7 mouse cellular contexts compared by ENCODE assay signal in genomic region chr12:17175531-17175951, GRCm38 (mm10). TPM values are rescaled to one million over a fixed set of nuclear protein-coding genes. Genes with fewer than 3 reads are reported as not detected.
DNase-seq lines count a peak whose midpoint lies in the region; ATAC-seq and TF ChIP-seq lines count a peak whose summit lies in the region.

No protein-coding gene starts in this region.

- H3K4me1 ChIP-seq in liver, embryonic 12.5 days = 0 out of 2 replicates have a peak, but pooled peaks cover 10% of the 10 kb centered on the region
- H3K4me1 ChIP-seq in liver, postnatal 0 days (ENCODE audit: insufficient read depth) = no peaks in the 10 kb centered on the region
- H3K4me1 ChIP-seq in embryonic facial prominence, embryonic 10.5 days = peaks cover 18% of the 10 kb centered on the region
- peaks cover 6% of the 10 kb centered on the region; the same call in 1 of the 2 replicates for H3K4me1 ChIP-seq in hindbrain, embryonic 11.5 days (replicated peaks; ENCODE audit: control insufficient read depth, insufficient read depth, low read length)
- H3K4me1 ChIP-seq in midbrain, embryonic 15.5 days = peaks cover 16% of the 10 kb centered on the region

- no peak for ATAC-seq in liver, embryonic 12.5 days
- ATAC-seq in liver, postnatal 0 days = no peak
- no peak for ATAC-seq in hindbrain, embryonic 11.5 days (ENCODE audit: low FRiP score)
- peak; percentile 29; the same call in 1 of the 2 replicates for ATAC-seq in midbrain, embryonic 15.5 days (replicated peaks)

- TF ChIP-seq EP300 in liver, postnatal 0 days (IDR thresholded peaks at IDR 0.05; ENCODE audit: low read depth) = no peak

- 13% methylated on average over 25 of the region's 25 CpGs for WGBS in liver, embryonic 12.5 days (ENCODE audit: insufficient replicate concordance)
- 21% methylated on average over 22 of the region's 25 CpGs for WGBS in liver, postnatal 0 days (ENCODE audit: insufficient replicate concordance)
- 19% methylated on average over 25 of the region's 25 CpGs for WGBS in embryonic facial prominence, embryonic 10.5 days
- WGBS in hindbrain, embryonic 11.5 days = 16% methylated on average over 23 of the region's 25 CpGs
- WGBS in midbrain, embryonic 15.5 days = 24% methylated on average over 25 of the region's 25 CpGs

- no peak overlapping the region for H3K9ac ChIP-seq in liver, embryonic 12.5 days
- no peak overlapping the region for H3K9ac ChIP-seq in liver, postnatal 0 days (replicated peaks)
- H3K9ac ChIP-seq in hindbrain, embryonic 11.5 days (ENCODE audit: low read depth, low read length) = peak overlapping the region; percentile 65; the same call in 1 of the 2 replicates
- H3K9ac ChIP-seq in midbrain, embryonic 15.5 days = peak overlapping the region; percentile 60

- no peaks in the 10 kb centered on the region for H3K36me3 ChIP-seq in liver, embryonic 12.5 days
- H3K36me3 ChIP-seq in liver, postnatal 0 days (replicated peaks; ENCODE audit: insufficient read depth, low read length) = no peaks in the 10 kb centered on the region
- H3K36me3 ChIP-seq in embryonic facial prominence, embryonic 10.5 days (replicated peaks) = no peaks in the 10 kb centered on the region
- no peaks in the 10 kb centered on the region for H3K36me3 ChIP-seq in hindbrain, embryonic 11.5 days (ENCODE audit: control insufficient read depth, insufficient read depth, low read length)
- no peaks in the 10 kb centered on the region for H3K36me3 ChIP-seq in midbrain, embryonic 15.5 days (replicated peaks)

- no peak for TF ChIP-seq CTCF in liver, postnatal 0 days (IDR thresholded peaks at IDR 0.05; ENCODE audit: low read depth)

- H3K27me3 ChIP-seq in liver, embryonic 12.5 days (replicated peaks) = peaks cover 39% of the 10 kb centered on the region
- H3K27me3 ChIP-seq in liver, postnatal 0 days (ENCODE audit: insufficient read depth, low read length) = peaks cover 25% of the 10 kb centered on the region
- peaks cover 54% of the 10 kb centered on the region for H3K27me3 ChIP-seq in embryonic facial prominence, embryonic 10.5 days (replicated peaks; ENCODE audit: low read depth, poor library complexity, severe bottlenecking)
- peaks cover 22% of the 10 kb centered on the region for H3K27me3 ChIP-seq in hindbrain, embryonic 11.5 days (ENCODE audit: control insufficient read depth, insufficient read depth, low read length)
- peaks cover 14% of the 10 kb centered on the region; the same call in 1 of the 2 replicates for H3K27me3 ChIP-seq in midbrain, embryonic 15.5 days (replicated peaks)

- no peak overlapping the region for H3K27ac ChIP-seq in liver, embryonic 12.5 days
- H3K27ac ChIP-seq in liver, postnatal 0 days (ENCODE audit: low read depth) = no peak overlapping the region
- peak overlapping the region; percentile 80; the same call in 1 of the 2 replicates for H3K27ac ChIP-seq in embryonic facial prominence, embryonic 10.5 days (replicated peaks)
- no peak overlapping the region for H3K27ac ChIP-seq in hindbrain, embryonic 11.5 days (ENCODE audit: low read depth, low read length)
- H3K27ac ChIP-seq in midbrain, embryonic 15.5 days = peak overlapping the region; percentile 70

- peak overlapping the region; percentile 60 for H3K4me2 ChIP-seq in liver, embryonic 12.5 days
- no peak overlapping the region for H3K4me2 ChIP-seq in liver, postnatal 0 days (ENCODE audit: low read depth, low read length)
- H3K4me2 ChIP-seq in hindbrain, embryonic 11.5 days (replicated peaks; ENCODE audit: low read depth, low read length) = peak overlapping the region; percentile 99
- peak overlapping the region; percentile 76 for H3K4me2 ChIP-seq in midbrain, embryonic 15.5 days

- peak overlapping the region; percentile 39 for H3K4me3 ChIP-seq in liver, embryonic 12.5 days
- H3K4me3 ChIP-seq in liver, postnatal 0 days (ENCODE audit: low read depth, low read length) = no peak overlapping the region
- peak overlapping the region; percentile 69 for H3K4me3 ChIP-seq in embryonic facial prominence, embryonic 10.5 days
- peak overlapping the region; percentile 53 for H3K4me3 ChIP-seq in hindbrain, embryonic 11.5 days (ENCODE audit: low read depth, low read length)
- H3K4me3 ChIP-seq in midbrain, embryonic 15.5 days = peak overlapping the region; percentile 49

- H3K9me3 ChIP-seq in liver, embryonic 12.5 days (replicated peaks) = no peaks in the 10 kb centered on the region
- no peaks in the 10 kb centered on the region for H3K9me3 ChIP-seq in liver, postnatal 0 days (ENCODE audit: low read length)
- no peaks in the 10 kb centered on the region for H3K9me3 ChIP-seq in embryonic facial prominence, embryonic 10.5 days
- no peaks in the 10 kb centered on the region for H3K9me3 ChIP-seq in hindbrain, embryonic 11.5 days (ENCODE audit: control insufficient read depth, low read length)
- no peaks in the 10 kb centered on the region for H3K9me3 ChIP-seq in midbrain, embryonic 15.5 days

- DNase-seq in liver, postnatal 0 days = no peak
- peak; percentile 29 for DNase-seq in embryonic facial prominence, embryonic 10.5 days (ENCODE audit: low spot score)
- peak; percentile 39 for DNase-seq in hindbrain, embryonic 11.5 days (ENCODE audit: low spot score)
- no peak for DNase-seq in gastrocnemius, postnatal 4 days (ENCODE audit: low spot score in 2 of 2)
- DNase-seq in layer of hippocampus, adult 9-10 months (ENCODE audit: low spot score) = no peak

RNA-seq across cellular contexts. Expression of gene Kcnf1, which starts 1.1 kb away (rescaled TPM):
- 0.41 and 0.49 TPM in 2 replicates for polyA plus RNA-seq in liver, embryonic 12.5 days (2016; fragmentation: Nextera tagmentation; extraction: Ambion mirVana)
- polyA plus RNA-seq in liver, postnatal 0 days (2015; fragmentation: Nextera tagmentation; extraction: Ambion mirVana) = 0.14 and 0.17 TPM in 2 replicates
- 0.53 and 0.55 TPM in 2 replicates for polyA plus RNA-seq in embryonic facial prominence, embryonic 10.5 days (2016; fragmentation: Nextera tagmentation; extraction: Ambion mirVana)
- polyA plus RNA-seq in hindbrain, embryonic 11.5 days (2014; fragmentation: Nextera tagmentation; extraction: Ambion mirVana) = 0.10 and 0.28 TPM in 2 replicates
- 5.0 and 5.5 TPM in 2 replicates for polyA plus RNA-seq in midbrain, embryonic 15.5 days (2015; fragmentation: Nextera tagmentation; extraction: Ambion mirVana)
- total RNA-seq in gastrocnemius, postnatal 4 days (2021) = 1 to 10 TPM; 5.1 to 5.8 TPM

Comparison
In these comparisons a context has a peak if more than half of its experiments do, and no peak if none do; other contexts are left out.
1. H3K27ac ChIP-seq: peak in embryonic facial prominence, embryonic 10.5 days (single experiment) and midbrain, embryonic 15.5 days (single experiment); none in liver, embryonic 12.5 days (single experiment), liver, postnatal 0 days (single experiment) and hindbrain, embryonic 11.5 days (single experiment).
2. H3K9ac ChIP-seq: peak in hindbrain, embryonic 11.5 days (single experiment) and midbrain, embryonic 15.5 days (single experiment); none in liver, embryonic 12.5 days (single experiment) and liver, postnatal 0 days (single experiment).
3. DNase-seq: peak in embryonic facial prominence, embryonic 10.5 days (single experiment) and hindbrain, embryonic 11.5 days (single experiment); none in liver, postnatal 0 days (single experiment), gastrocnemius, postnatal 4 days (0 of 2) and layer of hippocampus, adult 9-10 months (single experiment).